Mouse (Mus musculus) frontal cortex, adult 2 months (tissue): ENCODE results near the gene Kdr. TPM values are rescaled to one million over a fixed set of nuclear protein-coding genes. Genes with fewer than 3 reads are reported as not detected.
"Not testable (repeated sequence)": the region's sequence is repeated elsewhere in the genome, so short reads cannot be mapped to it uniquely, and the experiment has no call there.

Source experiments
- DNase-seq, 2 experiments: peaks; one replicate each; pipeline ENCODE4 v3.0.0; 2022; ENCODE audit warnings: low spot score in 1 of 2; ENCODE audit errors: extremely low spot score in 1 of 2
- polyA plus RNA-seq: library from polyadenylated mRNA; depleted of rRNA; stranded (reverse); fragments of >200 nt; gene quantifications from 2 replicates; pipeline ENCODE4 v1.2.3, GENCODE M21; 2012

Gene Kdr
- polyA plus RNA-seq, 1 experiment, result 9.8 TPM

- no peak for DNase-seq
Measured at GRCm38 (mm10) chr5:75961741-75962469, 16.4 kb downstream of the Kdr start.

GRCm38 (mm10) chr5:75959809-75960208, 18.4 kb downstream of the Kdr start:
- no peak for DNase-seq

- no peak for DNase-seq
Measured at GRCm38 (mm10) chr5:75956526-75956925, 21.7 kb downstream of the Kdr start.

GRCm38 (mm10) chr5:75955876-75956275, 22.4 kb downstream of the Kdr start:
- no peak for DNase-seq

GRCm38 (mm10) chr5:75954778-75955330, 23.4 kb downstream of the Kdr start:
- DNase-seq, result peak in 1 of 2 experiments; percentile 36

GRCm38 (mm10) chr5:75954218-75954617, 24.0 kb downstream of the Kdr start:
- DNase-seq, result no peak

GRCm38 (mm10) chr5:75952131-75952795, 26.0 kb downstream of the Kdr start:
- DNase-seq, result no peak

DNA sequence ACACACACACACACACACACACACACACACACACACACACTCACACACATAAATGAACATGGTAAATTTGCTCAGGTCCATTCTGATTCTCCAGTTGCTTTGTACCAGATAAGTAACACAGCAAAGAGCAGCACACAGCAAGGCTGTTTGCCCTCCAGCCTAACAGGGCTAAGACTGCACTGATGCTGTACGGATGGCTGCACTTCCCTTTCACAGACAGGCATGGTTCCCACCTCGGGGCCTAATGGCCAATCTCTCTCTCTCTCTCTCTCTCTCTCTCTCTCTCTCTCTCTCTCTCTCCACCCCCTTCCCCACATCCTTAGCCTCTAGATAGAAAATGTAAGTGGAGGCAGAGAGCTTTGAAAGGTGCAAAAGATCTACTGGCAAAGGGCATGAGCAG, 27.4 kb downstream of the Kdr start:
- no peak for DNase-seq

- DNase-seq, result no peak
Measured at GRCm38 (mm10) chr5:75945394-75945793, 32.9 kb downstream of the Kdr start.

DNA sequence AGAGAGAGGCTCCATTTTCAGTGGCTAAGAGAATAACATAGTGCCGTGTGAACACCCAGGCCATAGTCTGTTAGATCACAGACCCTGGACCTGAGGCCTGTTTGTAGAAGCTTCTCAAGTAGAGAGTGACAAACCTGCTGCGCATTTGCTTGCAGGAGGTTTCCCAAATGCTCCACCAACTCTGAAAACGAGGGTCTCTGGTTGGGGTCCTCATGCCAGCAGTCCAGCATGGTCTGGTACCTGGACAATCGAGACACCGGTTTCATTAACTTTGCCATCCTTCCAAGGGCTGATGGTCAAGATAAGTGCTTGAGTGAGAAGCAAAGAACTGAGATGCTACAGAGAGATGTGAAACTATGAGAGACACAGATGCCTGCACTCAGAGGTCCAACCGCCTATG, 35.0 kb downstream of the Kdr start:
- DNase-seq, result no peak

GRCm38 (mm10) chr5:75941775-75942580, 36.3 kb downstream of the Kdr start:
- no peak for DNase-seq

DNA sequence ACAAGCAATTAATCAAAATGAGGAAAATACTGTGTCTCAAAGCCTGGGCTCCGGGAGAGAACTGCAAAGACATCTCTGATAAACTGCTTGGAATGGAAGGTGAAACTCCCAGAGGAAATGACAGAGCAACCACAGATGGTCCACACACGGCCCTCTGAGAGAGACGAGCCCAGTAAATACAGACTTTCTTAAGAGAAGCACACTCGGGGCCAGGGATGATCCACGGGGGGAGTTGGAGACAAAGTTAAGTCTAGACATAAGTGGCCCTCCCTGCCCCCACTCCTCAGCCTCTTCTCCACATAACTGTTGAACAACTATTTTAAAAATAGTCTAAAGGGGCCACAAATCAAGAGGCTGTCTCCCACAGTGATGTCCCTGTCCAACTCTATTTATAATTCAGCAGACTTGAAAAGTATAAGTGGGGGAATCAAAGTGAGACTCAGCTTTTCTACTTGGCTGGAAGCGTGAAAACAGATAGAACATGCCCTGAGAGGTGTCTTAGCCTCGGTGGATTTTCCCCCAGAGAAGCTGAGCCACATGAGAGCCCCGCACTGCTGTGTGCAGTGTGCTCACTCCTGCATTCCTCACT, 39.0 kb downstream of the Kdr start:
- DNase-seq, result no peak

DNA sequence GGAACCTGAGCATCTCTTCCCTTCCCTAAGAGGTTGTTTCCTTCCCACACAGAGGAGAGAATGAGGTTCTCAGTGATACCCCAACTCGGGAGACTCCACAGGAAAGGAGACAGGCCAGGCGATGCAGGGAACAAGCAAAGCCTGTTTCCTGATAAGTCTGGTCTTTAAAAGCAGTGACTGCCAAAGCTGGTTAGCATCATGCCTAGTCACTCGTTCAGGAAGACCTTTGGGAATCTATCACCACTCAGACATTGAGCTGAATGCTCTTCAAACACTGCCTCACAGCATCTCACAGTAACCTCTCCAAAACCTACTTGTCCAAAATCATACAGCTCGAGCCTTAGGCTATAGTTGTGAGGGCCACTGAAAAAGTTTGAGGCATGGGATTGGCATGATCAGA, 40.2 kb downstream of the Kdr start:
- DNase-seq, result no peak

- no peak for DNase-seq
Measured at GRCm38 (mm10) chr5:75936223-75936622, 42.0 kb downstream of the Kdr start.

DNA sequence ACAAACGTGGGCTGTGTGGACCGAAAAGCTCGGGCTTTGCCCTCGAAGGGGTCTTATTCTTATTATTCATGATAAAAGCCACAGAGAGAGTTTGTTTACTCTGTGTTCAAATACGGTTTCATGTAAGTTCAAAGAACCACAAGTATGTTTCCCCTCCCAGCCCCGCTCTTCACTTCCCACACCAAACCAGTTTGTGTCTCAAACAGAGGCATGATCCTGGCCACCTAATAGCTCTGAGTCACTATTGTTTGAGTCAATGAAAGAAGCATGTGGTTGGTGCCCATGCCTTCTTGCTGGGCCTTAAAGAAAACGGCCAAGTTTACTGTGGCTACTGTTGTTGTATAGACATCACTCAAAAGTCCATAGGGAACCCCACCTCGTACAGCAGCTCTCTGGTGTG, 43.0 kb downstream of the Kdr start:
- no peak for DNase-seq

- DNase-seq, result no peak
Measured at GRCm38 (mm10) chr5:75934201-75934600, 44.1 kb downstream of the Kdr start.

DNA sequence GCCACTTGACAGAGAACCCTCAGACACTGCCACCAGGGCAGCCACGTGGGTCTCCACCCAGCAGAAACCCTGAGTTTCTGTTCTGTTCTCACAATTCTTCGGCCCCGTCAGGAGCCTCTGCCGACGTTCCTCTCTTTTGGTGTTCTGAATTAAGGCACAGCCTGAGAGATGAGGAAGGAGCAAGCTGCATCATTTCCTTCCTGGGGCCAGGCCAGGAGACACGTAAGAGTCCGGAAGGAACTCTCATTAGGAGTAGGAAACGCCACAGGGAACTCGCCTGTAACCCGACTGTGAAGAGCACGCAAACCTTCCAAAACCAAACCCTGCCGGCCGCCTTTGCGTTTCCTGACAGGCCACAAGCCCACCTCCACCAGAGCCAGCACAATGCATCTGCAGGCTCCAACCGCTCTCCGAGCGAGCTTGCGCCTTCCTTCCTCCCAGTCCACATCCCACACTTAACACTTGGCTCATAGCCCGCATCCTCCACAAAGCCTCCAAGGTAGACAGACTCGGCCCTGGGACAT, 44.7 kb downstream of the Kdr start:
- peak in 1 of 2 experiments; percentile 34 for DNase-seq

- not testable (repeated sequence) for DNase-seq
Measured at GRCm38 (mm10) chr5:75931458-75931857, 46.8 kb downstream of the Kdr start.

GRCm38 (mm10) chr5:75929960-75930359, 48.3 kb downstream of the Kdr start:
- no peak for DNase-seq

DNA sequence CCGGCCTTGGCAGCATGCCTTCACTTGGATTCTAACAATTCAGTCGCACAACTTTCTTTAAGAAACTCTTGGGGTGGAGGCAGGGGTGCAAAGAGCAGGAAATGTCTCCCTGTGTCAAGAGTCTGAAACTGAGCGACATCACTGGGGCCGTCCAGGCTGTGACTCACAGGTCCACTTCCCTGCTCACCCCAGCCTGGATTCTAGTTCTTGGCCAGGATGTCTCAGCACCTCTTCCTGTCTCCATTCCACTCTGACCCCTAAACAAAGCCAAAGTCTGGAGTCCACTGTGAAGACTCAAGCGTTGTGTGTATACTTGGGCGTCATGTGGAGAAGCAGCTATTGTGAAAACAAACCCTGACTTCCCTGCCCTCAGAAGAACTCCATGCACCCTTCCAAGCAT, 55.6 kb downstream of the Kdr start:
- no peak for DNase-seq
